Mouse (Mus musculus) layer of hippocampus, adult 2 months (tissue): ENCODE measurements around the gene Lenep. TPM values are rescaled to one million over a fixed set of nuclear protein-coding genes. Genes with fewer than 3 reads are reported as not detected.

Source experiments
- DNase-seq, 2 experiments: peaks; one replicate each; pipeline ENCODE4 v3.0.0; 2022; ENCODE audit warnings: low spot score in 2 of 2
- H3K27ac ChIP-seq: fragments of 200-600 bp; 2 replicates; pipeline ENCODE4 v1.8.1; 2022
- H3K4me3 ChIP-seq: fragments of 200-600 bp; 2 replicates; pipeline ENCODE4 v1.8.1; 2022; ENCODE audit warnings: mild to moderate bottlenecking
- CTCF ChIP-seq: fragments of 200-600 bp; conservative IDR thresholded peaks from 2 replicates; pipeline ENCODE4 v1.8.1; 2022; ENCODE audit warnings: antibody characterized with exemption, mild to moderate bottlenecking, moderate library complexity
- total RNA-seq, 2 experiments: library from RNA; stranded (reverse); gene quantifications; 2 replicates each; pipeline ENCODE4 v1.2.3; 2021

The Lenep gene
- total RNA-seq, 2 experiments from 2014 or later, result 5.8 to 7.1 TPM

GRCm38 (mm10) chr3:89385451-89385850 is 17.1 kb downstream of the Lenep start:
- Histone ChIP-seq H3K27ac (no peak overlapping the region), H3K4me3 (no peak overlapping the region)
- no peak for DNase-seq
- no peak for TF ChIP-seq CTCF

- Histone ChIP-seq H3K4me3 (no peak overlapping the region), H3K27ac (no peak overlapping the region)
- no peak for TF ChIP-seq CTCF
- no peak for DNase-seq
These were observed 18.1 kb downstream of the Lenep start for GRCm38 (mm10) chr3:89384331-89385076.

- Histone ChIP-seq H3K27ac (no peak overlapping the region), H3K4me3 (no peak overlapping the region)
- no peak for DNase-seq
- TF ChIP-seq CTCF, result no peak
These were observed 18.8 kb downstream of the Lenep start for GRCm38 (mm10) chr3:89383651-89384255.

GRCm38 (mm10) chr3:89382950-89383349 is 19.6 kb downstream of the Lenep start:
- Histone ChIP-seq H3K27ac (no peak overlapping the region), H3K4me3 (no peak overlapping the region)
- no peak for DNase-seq
- no peak for TF ChIP-seq CTCF

GRCm38 (mm10) chr3:89382033-89382882 is 20.3 kb downstream of the Lenep start:
- no peak for DNase-seq
- TF ChIP-seq CTCF, result no peak
- H3K4me3 ChIP-seq, result no peak overlapping the region
- no peak overlapping the region for H3K27ac ChIP-seq

- Histone ChIP-seq H3K4me3 (no peak overlapping the region), H3K27ac (no peak overlapping the region)
- DNase-seq, result no peak
- TF ChIP-seq CTCF, result no peak
These were observed 21.4 kb downstream of the Lenep start for GRCm38 (mm10) chr3:89381233-89381632.

- H3K4me3 ChIP-seq, result no peak overlapping the region
- no peak for DNase-seq
- no peak for TF ChIP-seq CTCF
- no peak overlapping the region for H3K27ac ChIP-seq
These were observed 21.9 kb downstream of the Lenep start for GRCm38 (mm10) chr3:89380711-89381110.

- DNase-seq, result no peak
- Histone ChIP-seq H3K4me3 (no peak overlapping the region), H3K27ac (no peak overlapping the region)
- no peak for TF ChIP-seq CTCF
These were observed 22.3 kb downstream of the Lenep start for GRCm38 (mm10) chr3:89380291-89380690.

GRCm38 (mm10) chr3:89379388-89380131 is 23.0 kb downstream of the Lenep start:
- H3K4me3 ChIP-seq, result no peak overlapping the region; the same call in 1 of the 2 replicates
- DNase-seq, result no peak
- H3K27ac ChIP-seq, result no peak overlapping the region; the same call in 1 of the 2 replicates
- TF ChIP-seq CTCF, result no peak

- peak; percentile 39 to 75 for DNase-seq
- Histone ChIP-seq H3K27ac (peak overlapping the region; percentile 93), H3K4me3 (peak overlapping the region; percentile 84)
- TF ChIP-seq CTCF, result peak; percentile 99
These were observed 24.1 kb downstream of the Lenep start for GRCm38 (mm10) chr3:89378394-89379067.

GRCm38 (mm10) chr3:89377831-89378230 is 24.8 kb downstream of the Lenep start:
- no peak overlapping the region for H3K4me3 ChIP-seq
- DNase-seq, result no peak
- no peak for TF ChIP-seq CTCF
- H3K27ac ChIP-seq, result peak overlapping the region; percentile 93; the same call in 1 of the 2 replicates
